Mouse (Mus musculus) small intestine, adult 2 months (tissue): Measurements from ENCODE around the gene Slc6a17. TPM values are rescaled to one million over a fixed set of nuclear protein-coding genes. Genes with fewer than 3 reads are reported as not detected.

Source experiments
- H3K27ac ChIP-seq: fragments of 200-500 bp; 2 replicates; pipeline ENCODE4 v1.5.1; 2012; ENCODE audit warnings: low read depth, low read length, control low read depth, inconsistent platforms; ENCODE audit not compliant: insufficient read depth
- H3K27me3 ChIP-seq: fragments of 200-500 bp; 2 replicates; pipeline ENCODE4 v1.6.1; 2012; ENCODE audit warnings: mild to moderate bottlenecking, moderate library complexity, low read length, inconsistent platforms; ENCODE audit not compliant: control insufficient read depth, insufficient read depth
- H3K36me3 ChIP-seq: fragments of 200-500 bp; 2 replicates; pipeline ENCODE4 v1.6.1; 2012; ENCODE audit warnings: mild to moderate bottlenecking, low read length, control low read depth, inconsistent platforms; ENCODE audit not compliant: control insufficient read depth, insufficient read depth
- H3K4me1 ChIP-seq: fragments of 200-500 bp; 2 replicates; pipeline ENCODE4 v1.6.1; 2012; ENCODE audit warnings: low read length, inconsistent platforms, mixed read lengths; ENCODE audit not compliant: control insufficient read depth, insufficient read depth, insufficient read length
- H3K4me3 ChIP-seq: fragments of 200-500 bp; 2 replicates; pipeline ENCODE4 v1.5.1; 2012; ENCODE audit warnings: low read depth, mild to moderate bottlenecking, control low read depth, inconsistent platforms, low read length, moderate library complexity
- CTCF ChIP-seq: fragments of 200-500 bp; IDR thresholded peaks from 2 replicates; pipeline ENCODE4 v1.5.1; 2012; ENCODE audit warnings: low read depth, mild to moderate bottlenecking, control low read depth, inconsistent platforms, low read length, moderate library complexity, mixed read lengths; ENCODE audit not compliant: insufficient replicate concordance, insufficient read length; ENCODE audit errors: extremely low read depth
- POLR2A ChIP-seq: fragments of 200-500 bp; IDR thresholded peaks from 2 replicates; pipeline ENCODE4 v1.6.1; 2012; ENCODE audit warnings: low read depth, mild to moderate bottlenecking, control low read depth, inconsistent platforms, low read length, moderate library complexity
- WGBS: fragments of 180-500 bp; shearing (Covaris S2); methylation state at CpG from one replicate; pipeline ENCODE4 v1.1.7; 2018; 5-methylcytosine and 5-hydroxymethylcytosine counted together
- polyA plus RNA-seq: library from polyadenylated mRNA; depleted of rRNA; stranded (reverse); fragments of >200 nt; gene quantifications from 2 replicates; pipeline ENCODE4 v1.2.3, GENCODE M21; 2012

The Slc6a17 gene
- polyA plus RNA-seq, 1 experiment, result 1.6 TPM

- TF ChIP-seq POLR2A (no peak), CTCF (no peak)
- 31% methylated on average over 3 of the region's 3 CpGs for WGBS
- Histone ChIP-seq H3K4me1 (no peaks in the 10 kb centered on the region), H3K36me3 (no peaks in the 10 kb centered on the region), H3K27ac (no peak overlapping the region), H3K27me3 (no peaks in the 10 kb centered on the region), H3K4me3 (no peak overlapping the region)
Observed at GRCm38 (mm10) chr3:107446822-107447221, 71.0 kb downstream of the Slc6a17 start.

GRCm38 (mm10) chr3:107443866-107444265 lies 74.0 kb downstream of the Slc6a17 start:
- Histone ChIP-seq H3K27me3 (no peaks in the 10 kb centered on the region), H3K27ac (no peak overlapping the region), H3K36me3 (no peaks in the 10 kb centered on the region), H3K4me1 (no peaks in the 10 kb centered on the region), H3K4me3 (no peak overlapping the region)
- WGBS, result 61% methylated on average over 5 of the region's 5 CpGs
- TF ChIP-seq CTCF (no peak), POLR2A (no peak)

- Histone ChIP-seq H3K4me3 (no peak overlapping the region), H3K27me3 (no peaks in the 10 kb centered on the region), H3K4me1 (no peaks in the 10 kb centered on the region), H3K36me3 (no peaks in the 10 kb centered on the region), H3K27ac (no peak overlapping the region)
- 68% methylated on average over 11 of the region's 11 CpGs for WGBS
- TF ChIP-seq POLR2A, result no peak
Observed at GRCm38 (mm10) chr3:107442191-107442590, 75.6 kb downstream of the Slc6a17 start.

GRCm38 (mm10) chr3:107441306-107441705 lies 76.5 kb downstream of the Slc6a17 start:
- Histone ChIP-seq H3K27ac (no peak overlapping the region), H3K4me3 (no peak overlapping the region), H3K36me3 (no peaks in the 10 kb centered on the region), H3K27me3 (no peaks in the 10 kb centered on the region), H3K4me1 (no peaks in the 10 kb centered on the region)
- TF ChIP-seq POLR2A (no peak), CTCF (no peak)
- 85% methylated on average over 8 of the region's 8 CpGs for WGBS

GRCm38 (mm10) chr3:107439280-107439679 lies 78.5 kb downstream of the Slc6a17 start:
- WGBS, result 82% methylated on average over 11 of the region's 11 CpGs
- no peak for TF ChIP-seq CTCF
- no peak for TF ChIP-seq POLR2A
- Histone ChIP-seq H3K4me1 (no peaks in the 10 kb centered on the region), H3K4me3 (no peak overlapping the region), H3K27ac (no peak overlapping the region), H3K36me3 (no peaks in the 10 kb centered on the region), H3K27me3 (no peaks in the 10 kb centered on the region)

GRCm38 (mm10) chr3:107437666-107438065 lies 80.2 kb downstream of the Slc6a17 start:
- Histone ChIP-seq H3K4me1 (no peaks in the 10 kb centered on the region), H3K4me3 (no peak overlapping the region), H3K36me3 (no peaks in the 10 kb centered on the region), H3K27ac (no peak overlapping the region), H3K27me3 (no peaks in the 10 kb centered on the region)
- 90% methylated on average over 2 of the region's 2 CpGs for WGBS
- no peak for TF ChIP-seq CTCF
- no peak for TF ChIP-seq POLR2A

- Histone ChIP-seq H3K4me1 (no peaks in the 10 kb centered on the region), H3K4me3 (no peak overlapping the region), H3K27me3 (no peaks in the 10 kb centered on the region), H3K36me3 (no peaks in the 10 kb centered on the region), H3K27ac (no peak overlapping the region)
- 44% methylated on average over 6 of the region's 6 CpGs for WGBS
- TF ChIP-seq POLR2A (no peak), CTCF (no peak)
Observed at GRCm38 (mm10) chr3:107436434-107436833, 81.4 kb downstream of the Slc6a17 start.

GRCm38 (mm10) chr3:107433614-107434013 lies 84.2 kb downstream of the Slc6a17 start:
- TF ChIP-seq CTCF, result no peak
- no peak for TF ChIP-seq POLR2A
- Histone ChIP-seq H3K36me3 (no peaks in the 10 kb centered on the region), H3K4me3 (no peak overlapping the region), H3K27me3 (no peaks in the 10 kb centered on the region), H3K27ac (no peak overlapping the region), H3K4me1 (no peaks in the 10 kb centered on the region)
- WGBS, result 47% methylated on average over 9 of the region's 9 CpGs
